12 mouse cellular contexts compared by ENCODE assay signal in the genomic region with DNA sequence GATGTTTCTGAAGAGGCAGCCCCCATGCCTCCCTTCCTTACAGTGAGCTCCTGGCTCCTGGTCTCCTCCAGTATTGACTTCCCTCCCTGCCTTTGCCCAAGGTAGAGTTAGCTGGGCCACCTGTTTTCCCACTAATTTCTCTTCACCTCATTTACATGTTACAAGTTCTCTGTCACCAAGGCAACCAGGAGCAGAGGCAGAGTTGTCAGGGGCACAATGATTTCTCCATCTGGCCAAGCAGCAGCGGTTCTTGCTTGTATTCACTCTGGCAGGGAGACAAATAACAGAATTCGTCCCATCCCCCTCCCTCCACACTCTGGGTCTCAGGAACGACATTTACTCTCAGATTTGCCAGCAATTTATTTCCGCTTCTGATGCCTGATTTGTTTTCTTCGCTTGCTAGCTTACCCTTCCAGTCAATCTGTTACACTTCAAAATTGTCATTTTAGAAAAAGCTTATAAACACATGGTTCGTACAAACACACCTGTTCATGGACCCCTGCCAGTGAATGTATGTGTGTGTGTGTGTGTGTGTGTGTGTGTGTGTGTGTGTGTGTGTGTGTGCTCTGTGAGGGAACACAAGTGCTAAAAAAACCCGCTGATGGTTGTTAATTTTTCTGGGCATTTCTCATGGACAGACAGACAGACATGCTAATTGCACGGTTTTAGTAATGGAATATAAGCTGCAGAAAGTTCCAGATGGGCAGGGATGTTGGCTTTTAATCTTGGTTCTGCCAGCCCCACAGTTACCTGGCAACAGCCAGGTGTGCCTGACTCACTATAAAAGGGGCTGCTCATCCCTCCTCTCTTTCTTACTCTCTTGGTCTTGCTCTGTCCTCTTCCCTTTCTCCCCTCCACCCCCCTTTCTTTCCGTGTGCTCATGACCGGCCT.
DNase-seq lines count a peak whose midpoint lies in the region; ATAC-seq and TF ChIP-seq lines count a peak whose summit lies in the region.
"Had no signal": no experiment of that assay in that cellular context is flagged by ENCODE, and none has a peak within 500 bp of the region (broad histone marks: within the 10 kb centered on the region; RNA-seq: fewer than 3 reads in every experiment).

No protein-coding gene starts in this region.

- H3K36me3 ChIP-seq in hindbrain, postnatal 0 days (ENCODE audit: insufficient read depth, low read length), result no peaks in the 10 kb centered on the region
- H3K36me3 ChIP-seq in midbrain, embryonic 14.5 days (ENCODE audit: control insufficient read depth, insufficient read depth, low read length), result no peaks in the 10 kb centered on the region
- no peaks in the 10 kb centered on the region for H3K36me3 ChIP-seq in heart, embryonic 12.5 days
- H3K36me3 ChIP-seq: heart, embryonic 10.5 days had no signal

- WGBS in cerebellum, adult 2 months, result 16% methylated on average over 10 of the region's 10 CpGs
- 23% methylated on average over 10 of the region's 10 CpGs for WGBS in hindbrain, postnatal 0 days
- 40% methylated on average over 10 of the region's 10 CpGs for WGBS in midbrain, embryonic 14.5 days
- WGBS in heart, embryonic 12.5 days, result 52% methylated on average over 10 of the region's 10 CpGs

- no peak for TF ChIP-seq POLR2A in cerebellum, adult 2 months (IDR thresholded peaks at IDR 0.05; ENCODE audit: borderline replicate concordance, insufficient read depth, low read length)

- peak overlapping the region; percentile 30 for H3K4me2 ChIP-seq in hindbrain, postnatal 0 days (ENCODE audit: low read depth, low read length)
- H3K4me2 ChIP-seq in midbrain, embryonic 14.5 days (ENCODE audit: low read length), result peak overlapping the region; percentile 24
- H3K4me2 ChIP-seq in heart, embryonic 12.5 days, result no peak overlapping the region

- H3K4me1 ChIP-seq in cerebellum, adult 2 months (ENCODE audit: control insufficient read depth, insufficient read depth, low read length), result no peaks in the 10 kb centered on the region
- H3K4me1 ChIP-seq in hindbrain, postnatal 0 days (ENCODE audit: insufficient read depth, low read length), result no peaks in the 10 kb centered on the region
- H3K4me1 ChIP-seq in midbrain, embryonic 14.5 days (ENCODE audit: control insufficient read depth, insufficient read depth, low read length), result peaks cover 16% of the 10 kb centered on the region
- H3K4me1 ChIP-seq in heart, embryonic 12.5 days (replicated peaks), result no peaks in the 10 kb centered on the region
- H3K4me1 ChIP-seq: heart, embryonic 10.5 days had no signal

- H3K27me3 ChIP-seq in cerebellum, adult 2 months (ENCODE audit: control insufficient read depth, insufficient read depth, low read length), result no peaks in the 10 kb centered on the region
- H3K27me3 ChIP-seq in hindbrain, postnatal 0 days (ENCODE audit: insufficient read depth, low read length), result no peaks in the 10 kb centered on the region
- no peaks in the 10 kb centered on the region for H3K27me3 ChIP-seq in midbrain, embryonic 14.5 days (ENCODE audit: control insufficient read depth, insufficient read depth, low read length)
- H3K27me3 ChIP-seq in heart, embryonic 12.5 days (replicated peaks), result no peaks in the 10 kb centered on the region
- H3K27me3 ChIP-seq: Patski had no signal

- no peak overlapping the region for H3K4me3 ChIP-seq in cerebellum, adult 2 months (replicated peaks; ENCODE audit: insufficient read depth, low read depth, low read length)
- H3K4me3 ChIP-seq in hindbrain, postnatal 0 days (ENCODE audit: low read length), result no peak overlapping the region
- no peak overlapping the region for H3K4me3 ChIP-seq in midbrain, embryonic 14.5 days (replicated peaks; ENCODE audit: low read depth, low read length)
- no peak overlapping the region for H3K4me3 ChIP-seq in heart, embryonic 12.5 days
- H3K4me3 ChIP-seq: heart, embryonic 10.5 days had no signal

- no peak overlapping the region for H3K9ac ChIP-seq in hindbrain, postnatal 0 days (replicated peaks; ENCODE audit: low read length)
- H3K9ac ChIP-seq in midbrain, embryonic 14.5 days (replicated peaks; ENCODE audit: low read length), result no peak overlapping the region
- no peak overlapping the region for H3K9ac ChIP-seq in heart, embryonic 12.5 days
- H3K9ac ChIP-seq: liver, postnatal 0 days had no signal

- DNase-seq in cerebellum, postnatal 14 days, result peak; percentile 13 to 27
- DNase-seq in cerebellum, adult 2 months, result no peak
- DNase-seq in brain, embryonic 18.5 days (ENCODE audit: low read depth, low spot score), result peak; percentile 75
- DNase-seq in hindbrain, postnatal 0 days (ENCODE audit: low spot score), result peak; percentile 85
- peak; percentile 83 for DNase-seq in midbrain, embryonic 14.5 days
- DNase-seq in kidney, adult 8-10 months, result no peak
- DNase-seq in spleen, postnatal 10 days (ENCODE audit: low spot score in 2 of 2), result no peak
- DNase-seq: liver, postnatal 0 days had no signal

- ATAC-seq in hindbrain, postnatal 0 days, result peak; percentile 81
- ATAC-seq in midbrain, embryonic 14.5 days (ENCODE audit: low FRiP score, low TSS enrichment), result peak; percentile 58; the same call in 1 of the 2 replicates
- no peak for ATAC-seq in heart, embryonic 12.5 days (ENCODE audit: insufficient number of reproducible peaks, low FRiP score)
- ATAC-seq: liver, postnatal 0 days; Patski had no signal

- no peak for TF ChIP-seq CTCF in cerebellum, adult 2 months (IDR thresholded peaks at IDR 0.05; ENCODE audit: borderline replicate concordance, insufficient read depth, low read depth, low read length)
- TF ChIP-seq CTCF in hindbrain, postnatal 0 days (IDR thresholded peaks at IDR 0.05; ENCODE audit: low read depth), result no peak

- H3K9me3 ChIP-seq in hindbrain, postnatal 0 days (ENCODE audit: low read length), result no peaks in the 10 kb centered on the region
- no peaks in the 10 kb centered on the region for H3K9me3 ChIP-seq in midbrain, embryonic 14.5 days (ENCODE audit: control insufficient read depth, low read length)
- H3K9me3 ChIP-seq in heart, embryonic 12.5 days (replicated peaks), result no peaks in the 10 kb centered on the region
- H3K9me3 ChIP-seq: heart, embryonic 10.5 days had no signal

- H3K27ac ChIP-seq in cerebellum, adult 2 months (ENCODE audit: insufficient read depth, low read length), result no peak overlapping the region
- H3K27ac ChIP-seq in hindbrain, postnatal 0 days, result peak overlapping the region; percentile 51
- H3K27ac ChIP-seq in midbrain, embryonic 14.5 days (replicated peaks; ENCODE audit: low read depth, low read length), result peak overlapping the region; percentile 67
- no peak overlapping the region for H3K27ac ChIP-seq in heart, embryonic 12.5 days (ENCODE audit: poor library complexity, severe bottlenecking)
- H3K27ac ChIP-seq: heart, embryonic 10.5 days; stomach, postnatal 0 days had no signal

Comparison
In these comparisons a context has a peak if more than half of its experiments do, and no peak if none do; other contexts are left out.
1. DNase-seq: peak in cerebellum, postnatal 14 days (2 of 2), brain, embryonic 18.5 days (single experiment), hindbrain, postnatal 0 days (single experiment) and midbrain, embryonic 14.5 days (single experiment); none in cerebellum, adult 2 months (0 of 2), kidney, adult 8-10 months (0 of 2) and spleen, postnatal 10 days (0 of 2).
2. H3K27ac ChIP-seq: peak in hindbrain, postnatal 0 days (single experiment) and midbrain, embryonic 14.5 days (single experiment); none in cerebellum, adult 2 months (single experiment) and heart, embryonic 12.5 days (single experiment).